Mouse (Mus musculus): ENCODE results near the gene 4930505A04Rik. TPM values are rescaled to one million over a fixed set of nuclear protein-coding genes. Genes with fewer than 3 reads are reported as not detected.

The 4930505A04Rik gene
- polyA plus RNA-seq, 1 experiment = not detected

Other genes with a start within 250 kb of the 4930505A04Rik start
- gene Sptbn1, start 203.7 kb downstream of the 4930505A04Rik start, polyA plus RNA-seq (2012; rRNA removed) = 56.6 and 78.9 TPM in 2 replicates
- 1.6 and 2.0 TPM in 2 replicates for gene Acyp2, start 177.8 kb upstream of the 4930505A04Rik start, polyA plus RNA-seq (2012; rRNA removed)